Mouse (Mus musculus): ENCODE results near the gene Midn. TPM values are rescaled to one million over a fixed set of nuclear protein-coding genes. Genes with fewer than 3 reads are reported as not detected.

Gene Midn
- polyA plus RNA-seq, 1 experiment: 67.4 TPM

DNA sequence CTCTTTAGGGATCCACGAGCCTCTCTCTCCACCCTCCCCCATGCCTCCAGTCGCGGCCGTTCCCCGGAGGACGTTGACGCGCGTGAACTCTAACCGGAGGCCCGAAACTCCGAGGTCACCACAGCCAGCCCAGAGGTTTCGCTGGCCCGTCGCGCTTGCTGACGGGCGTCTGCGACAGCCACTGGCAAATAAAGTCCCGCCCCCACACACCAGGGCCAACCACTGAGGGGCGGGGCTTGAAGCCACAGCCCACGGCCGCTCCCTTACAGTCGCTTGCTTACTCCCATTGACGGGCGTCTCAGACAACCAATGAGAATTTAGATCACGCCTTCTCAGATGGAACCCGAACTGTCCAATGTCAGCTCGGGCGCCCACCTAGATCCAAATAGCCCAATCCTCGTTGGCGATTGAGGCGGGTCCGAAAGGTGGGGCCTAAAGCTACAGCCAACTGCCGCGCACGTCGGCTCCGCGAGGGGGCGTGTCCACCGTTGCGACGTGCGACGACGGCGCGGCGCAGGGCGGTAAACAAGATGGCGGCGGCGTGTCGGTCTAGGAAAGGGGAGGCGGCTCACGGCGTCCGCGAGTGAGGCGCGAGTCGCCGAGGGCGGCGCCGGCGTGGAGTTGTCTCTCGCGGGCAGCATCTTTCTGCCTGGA lies 32.7 kb upstream of the Midn start, which contains the start of gene Stk11:
TSS of gene Stk11 (plus strand) at position 514 of the 654 bp plus-strand sequence.
- Histone ChIP-seq H3K27me3 (ENCODE audit: control insufficient read depth, insufficient read depth, low read length, poor library complexity, severe bottlenecking) (no peaks in the 10 kb centered on the region), H3K4me3 (ENCODE audit: low read depth, low read length) (peak within 1 kb of the TSS; percentile 82), H3K27ac (ENCODE audit: insufficient read depth, low read length) (peak within 1 kb of the TSS; percentile 12), H3K4me1 (ENCODE audit: control insufficient read depth, insufficient read depth, low read length) (peaks cover 6% of the 10 kb centered on the region), H3K9ac (ENCODE audit: low read depth, poor library complexity, severe bottlenecking) (peak within 1 kb of the TSS; percentile 98), H3K36me3 (ENCODE audit: control insufficient read depth, insufficient read depth, low read length, poor library complexity, severe bottlenecking) (peaks cover 7% of the 10 kb centered on the region; the same call in 1 of the 2 replicates), H3K9me3 (replicated peaks; ENCODE audit: control insufficient read depth, insufficient read depth, low read length, poor library complexity, severe bottlenecking) (no peaks in the 10 kb centered on the region)
- TF ChIP-seq CTCF (IDR thresholded peaks at IDR 0.05; ENCODE audit: low read depth, low read length): no peak
- 0 out of 2 replicates have a peak, but pooled peaks have one; percentile 41 for TF ChIP-seq EP300 (IDR thresholded peaks at IDR 0.05; ENCODE audit: insufficient read depth, low read depth, low read length)
- peak; percentile 78 for TF ChIP-seq POLR2A (IDR thresholded peaks at IDR 0.05; ENCODE audit: insufficient read depth, low read length)

DNA sequence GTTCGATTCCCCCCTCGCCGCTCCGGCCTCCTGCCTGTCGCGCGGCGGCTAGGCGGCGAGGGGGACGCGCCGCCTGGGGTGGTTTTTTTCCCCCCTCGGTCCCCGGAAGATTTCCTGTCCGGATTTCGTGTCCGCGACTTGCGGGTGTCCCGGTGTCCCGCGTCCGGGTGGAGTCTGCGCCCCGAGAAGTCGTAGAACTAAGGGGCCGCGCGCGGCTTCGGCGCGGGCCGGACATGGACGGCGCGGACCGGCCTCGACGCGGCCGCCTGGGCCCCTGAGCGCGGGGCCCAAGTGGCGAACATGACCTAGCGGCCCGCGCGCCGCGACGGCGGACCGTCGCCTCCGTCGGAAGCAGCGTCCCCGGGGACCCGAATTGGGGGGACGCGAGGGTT lies 32.1 kb upstream of the Midn start:
- Histone ChIP-seq H3K36me3 (ENCODE audit: control insufficient read depth, insufficient read depth, low read length, poor library complexity, severe bottlenecking) (peaks cover 7% of the 10 kb centered on the region; the same call in 1 of the 2 replicates), H3K9me3 (replicated peaks; ENCODE audit: control insufficient read depth, insufficient read depth, low read length, poor library complexity, severe bottlenecking) (no peaks in the 10 kb centered on the region), H3K4me3 (ENCODE audit: low read depth, low read length) (peak overlapping the region; percentile 82), H3K9ac (ENCODE audit: low read depth, poor library complexity, severe bottlenecking) (peak overlapping the region; percentile 98), H3K27ac (ENCODE audit: insufficient read depth, low read length) (no peak overlapping the region), H3K27me3 (ENCODE audit: control insufficient read depth, insufficient read depth, low read length, poor library complexity, severe bottlenecking) (no peaks in the 10 kb centered on the region), H3K4me1 (ENCODE audit: control insufficient read depth, insufficient read depth, low read length) (peaks cover 6% of the 10 kb centered on the region)
- TF ChIP-seq CTCF (IDR thresholded peaks at IDR 0.05; ENCODE audit: low read depth, low read length) (no peak), POLR2A (IDR thresholded peaks at IDR 0.05; ENCODE audit: insufficient read depth, low read length) (no peak), EP300 (IDR thresholded peaks at IDR 0.05; ENCODE audit: insufficient read depth, low read depth, low read length) (no peak)

DNA sequence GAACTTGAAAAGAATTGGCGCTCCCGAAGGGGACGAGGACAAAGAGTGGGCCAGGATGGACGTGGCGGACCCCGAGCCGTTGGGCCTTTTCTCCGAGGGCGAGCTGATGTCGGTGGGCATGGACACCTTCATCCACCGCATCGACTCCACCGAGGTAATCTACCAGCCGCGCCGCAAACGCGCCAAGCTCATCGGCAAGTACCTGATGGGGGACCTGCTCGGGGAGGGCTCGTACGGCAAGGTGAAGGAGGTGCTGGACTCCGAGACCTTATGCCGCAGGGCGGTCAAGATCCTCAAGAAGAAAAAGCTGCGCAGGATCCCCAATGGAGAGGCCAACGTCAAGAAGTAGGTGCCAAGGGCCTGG lies 31.5 kb upstream of the Midn start:
- no peaks in the 10 kb centered on the region for H3K9me3 ChIP-seq (replicated peaks; ENCODE audit: control insufficient read depth, insufficient read depth, low read length, poor library complexity, severe bottlenecking)
- peak overlapping the region; percentile 98 for H3K9ac ChIP-seq (ENCODE audit: low read depth, poor library complexity, severe bottlenecking)
- peak overlapping the region; percentile 82 for H3K4me3 ChIP-seq (ENCODE audit: low read depth, low read length)
- TF ChIP-seq POLR2A (IDR thresholded peaks at IDR 0.05; ENCODE audit: insufficient read depth, low read length) (no peak), EP300 (IDR thresholded peaks at IDR 0.05; ENCODE audit: insufficient read depth, low read depth, low read length) (no peak), CTCF (IDR thresholded peaks at IDR 0.05; ENCODE audit: low read depth, low read length) (no peak)
- H3K4me1 ChIP-seq (ENCODE audit: control insufficient read depth, insufficient read depth, low read length): peaks cover 6% of the 10 kb centered on the region
- peaks cover 7% of the 10 kb centered on the region; the same call in 1 of the 2 replicates for H3K36me3 ChIP-seq (ENCODE audit: control insufficient read depth, insufficient read depth, low read length, poor library complexity, severe bottlenecking)
- H3K27ac ChIP-seq (ENCODE audit: insufficient read depth, low read length): no peak overlapping the region
- H3K27me3 ChIP-seq (ENCODE audit: control insufficient read depth, insufficient read depth, low read length, poor library complexity, severe bottlenecking): no peaks in the 10 kb centered on the region

DNA sequence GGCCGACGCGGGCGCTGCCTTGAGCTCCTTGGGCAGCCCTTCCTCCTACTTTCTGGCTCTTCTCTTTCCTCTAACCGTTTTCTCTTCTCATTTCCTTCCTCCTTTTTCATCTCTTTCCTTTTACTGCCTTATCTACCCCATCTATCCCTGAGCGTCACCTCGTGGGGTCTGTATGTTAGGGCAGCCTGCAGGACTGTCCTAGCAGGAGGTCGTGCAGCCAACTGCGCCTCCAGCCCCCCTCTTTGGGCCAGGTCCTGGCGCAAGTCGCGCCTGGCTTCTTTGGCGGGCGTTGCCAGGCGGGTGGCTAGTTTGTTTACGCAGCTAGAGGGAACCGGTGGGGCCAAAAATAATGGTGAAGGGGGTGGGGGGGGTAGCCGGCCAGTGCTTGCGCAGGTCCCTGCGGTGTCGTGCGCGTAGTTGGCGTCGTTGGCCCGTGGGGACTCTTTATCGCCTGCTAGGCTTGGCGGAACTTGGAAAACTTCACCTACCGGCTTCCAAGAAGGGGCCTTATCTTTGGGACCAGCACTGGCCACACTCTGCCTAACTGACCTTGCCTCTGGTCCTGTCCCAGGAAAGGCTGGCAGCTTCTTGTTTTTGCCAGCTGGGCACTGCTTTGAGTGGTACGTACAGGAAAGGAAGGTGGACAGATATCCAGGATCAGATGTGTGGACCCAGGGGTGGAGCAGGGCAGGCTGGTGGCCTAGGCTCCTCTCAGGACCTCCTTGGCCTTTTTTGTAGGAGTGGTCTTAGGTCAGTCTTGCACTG lies 31.0 kb upstream of the Midn start:
- no peaks in the 10 kb centered on the region for H3K9me3 ChIP-seq (replicated peaks; ENCODE audit: control insufficient read depth, insufficient read depth, low read length, poor library complexity, severe bottlenecking)

DNA sequence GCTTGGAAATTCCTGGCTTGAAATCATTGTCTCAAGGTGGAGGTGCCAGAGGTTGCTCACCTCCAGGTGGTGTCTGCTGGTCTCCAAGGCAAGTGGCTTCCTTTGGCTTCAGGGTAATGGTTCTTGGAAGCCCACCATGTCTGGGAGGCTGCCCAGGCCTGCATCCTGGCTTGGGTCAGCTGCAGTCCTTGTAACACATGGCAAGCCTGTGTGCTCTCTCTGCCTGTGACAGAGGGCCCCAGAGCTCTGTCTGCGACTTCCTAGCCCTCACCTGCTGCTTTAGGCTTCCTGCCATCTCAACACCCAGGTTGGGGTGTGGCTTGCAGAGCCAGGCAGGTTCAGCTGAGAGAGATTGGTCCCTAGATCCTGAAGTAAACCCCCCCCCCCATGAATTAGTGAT lies 30.3 kb upstream of the Midn start:
- H3K9me3 ChIP-seq (replicated peaks; ENCODE audit: control insufficient read depth, insufficient read depth, low read length, poor library complexity, severe bottlenecking): no peaks in the 10 kb centered on the region
- H3K27ac ChIP-seq (ENCODE audit: insufficient read depth, low read length): no peak overlapping the region
- H3K4me1 ChIP-seq (ENCODE audit: control insufficient read depth, insufficient read depth, low read length): peaks cover 6% of the 10 kb centered on the region
- H3K4me3 ChIP-seq (ENCODE audit: low read depth, low read length): peak overlapping the region; percentile 82
- TF ChIP-seq POLR2A (IDR thresholded peaks at IDR 0.05; ENCODE audit: insufficient read depth, low read length) (no peak), CTCF (IDR thresholded peaks at IDR 0.05; ENCODE audit: low read depth, low read length) (no peak), EP300 (IDR thresholded peaks at IDR 0.05; ENCODE audit: insufficient read depth, low read depth, low read length) (no peak)
- no peaks in the 10 kb centered on the region for H3K27me3 ChIP-seq (ENCODE audit: control insufficient read depth, insufficient read depth, low read length, poor library complexity, severe bottlenecking)
- peaks cover 7% of the 10 kb centered on the region; the same call in 1 of the 2 replicates for H3K36me3 ChIP-seq (ENCODE audit: control insufficient read depth, insufficient read depth, low read length, poor library complexity, severe bottlenecking)
- peak overlapping the region; percentile 98 for H3K9ac ChIP-seq (ENCODE audit: low read depth, poor library complexity, severe bottlenecking)

More for the DNA sequence above, 31.0 kb upstream of the Midn start:
- Histone ChIP-seq H3K27me3 (ENCODE audit: control insufficient read depth, insufficient read depth, low read length, poor library complexity, severe bottlenecking) (no peaks in the 10 kb centered on the region), H3K4me1 (ENCODE audit: control insufficient read depth, insufficient read depth, low read length) (peaks cover 6% of the 10 kb centered on the region), H3K4me3 (ENCODE audit: low read depth, low read length) (peak overlapping the region; percentile 82), H3K9ac (ENCODE audit: low read depth, poor library complexity, severe bottlenecking) (peak overlapping the region; percentile 98), H3K36me3 (ENCODE audit: control insufficient read depth, insufficient read depth, low read length, poor library complexity, severe bottlenecking) (peaks cover 7% of the 10 kb centered on the region; the same call in 1 of the 2 replicates), H3K27ac (ENCODE audit: insufficient read depth, low read length) (no peak overlapping the region)
- no peak for TF ChIP-seq CTCF (IDR thresholded peaks at IDR 0.05; ENCODE audit: low read depth, low read length)
- no peak for TF ChIP-seq EP300 (IDR thresholded peaks at IDR 0.05; ENCODE audit: insufficient read depth, low read depth, low read length)
- TF ChIP-seq POLR2A (IDR thresholded peaks at IDR 0.05; ENCODE audit: insufficient read depth, low read length): no peak
